Mouse (Mus musculus) cerebellum, adult 2 months (tissue): ENCODE measurements at regions not wholly inside any gene's neighbourhood (a gene's known extent, or its start where the extent isn't known, plus 50 kb on each side); places are given as distances from the start of the nearest gene placed in this dataset.

ENCODE experiments used
- CTCF ChIP-seq: fragments of 200-500 bp; IDR thresholded peaks from 2 replicates; pipeline ENCODE4 v1.5.1; 2011; ENCODE audit warnings: low read depth, mild to moderate bottlenecking, control low read depth, low read length, moderate library complexity, borderline replicate concordance; ENCODE audit not compliant: insufficient read depth
- POLR2A ChIP-seq: fragments of 200-500 bp; IDR thresholded peaks from 2 replicates; pipeline ENCODE4 v1.6.1; 2011; ENCODE audit warnings: low read length, control low read depth, borderline replicate concordance; ENCODE audit not compliant: insufficient read depth

GRCm38 (mm10) chr17:45784496-45784895, 50.9 kb upstream of the 1600014C23Rik start:
- TF ChIP-seq POLR2A, result no peak
- no peak for TF ChIP-seq CTCF
